Mouse (Mus musculus) frontal cortex, postnatal 25 days (tissue): ENCODE results near the gene Minpp1.

Experiments used
- DNase-seq, 2 experiments: peaks; one replicate each; pipeline ENCODE4 v3.0.0; 2022; ENCODE audit warnings: low spot score in 2 of 2

Minpp1 gene

DNA sequence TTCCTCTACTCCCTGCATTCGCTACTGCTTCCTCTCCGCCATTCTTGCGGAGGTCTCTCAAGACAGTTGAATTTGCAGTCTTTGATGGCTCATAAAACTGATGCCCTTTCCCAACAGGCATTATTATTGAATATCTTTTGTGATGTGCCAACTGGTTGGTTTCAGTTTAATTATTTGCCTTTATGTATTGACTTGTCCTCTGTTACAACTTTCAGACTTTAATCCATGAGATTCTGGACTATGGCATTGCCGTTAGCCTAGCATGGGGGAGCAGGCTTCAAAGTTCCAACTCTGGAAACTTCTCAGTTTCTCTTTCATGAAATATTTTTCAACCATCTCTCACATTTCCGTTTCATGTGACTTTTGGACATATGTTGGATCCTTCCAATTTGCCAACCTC, 41.6 kb downstream of the Minpp1 start:
- no peak for DNase-seq

GRCm38 (mm10) chr19:32528723-32529122, 43.2 kb downstream of the Minpp1 start:
- DNase-seq = no peak

GRCm38 (mm10) chr19:32529252-32529942, 43.8 kb downstream of the Minpp1 start:
- DNase-seq = no peak

DNA sequence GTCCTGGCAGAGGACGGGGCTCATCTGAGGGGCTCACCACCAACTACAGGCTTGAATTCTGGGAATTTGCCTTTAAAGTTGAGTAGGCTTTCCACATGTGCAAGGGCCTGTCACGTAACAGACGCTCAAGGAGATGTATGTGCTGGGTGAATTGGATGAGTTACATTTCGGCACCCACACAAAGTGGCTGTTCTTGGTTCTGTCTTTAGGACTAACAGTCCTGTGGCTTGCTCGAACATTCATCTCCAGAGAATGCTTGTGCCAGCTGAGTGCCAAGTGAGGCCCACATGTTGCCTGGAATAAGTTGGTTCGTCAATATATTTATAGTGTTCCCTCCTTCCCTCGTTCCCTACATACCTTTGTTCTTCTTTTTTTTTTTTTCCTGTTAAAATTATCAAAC, 44.7 kb downstream of the Minpp1 start:
- DNase-seq = no peak

DNA sequence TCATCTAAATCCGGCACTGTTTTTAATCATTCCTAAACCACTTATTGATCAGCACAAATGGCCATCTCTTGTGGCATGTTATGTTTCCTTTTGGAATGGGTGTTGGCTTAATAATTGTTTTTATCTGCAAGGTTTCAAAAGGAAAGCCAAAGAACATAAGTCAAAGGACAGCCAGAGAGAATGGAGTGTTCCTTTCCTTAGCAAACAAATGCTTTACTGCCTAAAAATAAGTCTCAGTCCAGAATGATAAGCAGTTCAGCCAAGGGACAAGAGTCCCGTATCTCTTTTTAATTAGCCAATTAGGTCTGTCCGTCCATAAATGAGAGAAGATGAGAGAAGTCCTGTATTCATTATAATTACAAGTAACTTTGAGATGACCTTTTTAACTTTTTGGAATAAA, 46.8 kb downstream of the Minpp1 start:
- no peak for DNase-seq

DNA sequence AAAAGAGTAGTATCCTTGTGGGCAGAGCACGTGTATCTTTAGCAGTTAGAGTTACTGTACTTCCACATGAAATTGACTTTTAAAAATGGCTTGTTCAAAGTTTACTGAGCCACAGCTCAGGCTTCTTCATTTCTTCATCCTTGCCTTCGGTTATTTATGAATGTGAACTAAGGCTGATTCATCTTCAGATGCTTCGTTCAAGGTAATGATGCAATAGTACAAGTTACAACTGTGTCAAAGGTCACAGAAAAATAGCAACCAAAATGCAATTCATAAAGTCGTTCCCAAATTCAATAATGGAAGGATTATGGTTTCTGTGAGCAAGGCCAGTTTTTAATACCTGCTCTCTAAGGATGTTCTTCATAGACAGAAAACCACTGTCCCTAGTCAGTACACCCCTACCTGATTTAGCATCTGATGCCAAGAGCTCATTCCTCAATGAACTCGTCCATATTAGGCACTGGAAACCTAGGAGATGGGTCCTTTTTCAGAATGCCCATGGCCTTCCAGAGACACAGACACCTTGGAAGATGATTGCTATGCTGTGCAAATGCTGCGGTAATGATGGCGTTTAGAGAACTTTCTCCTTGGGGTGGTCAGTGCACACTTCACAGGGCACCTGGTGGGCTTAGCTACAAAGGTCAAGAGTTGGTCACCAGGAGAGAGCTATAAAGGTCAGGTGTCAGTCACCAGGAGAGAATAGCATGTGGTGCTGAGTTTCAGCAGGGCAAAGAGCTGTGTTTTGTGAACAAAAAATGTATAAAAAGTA, 47.4 kb downstream of the Minpp1 start:
- DNase-seq = no peak

GRCm38 (mm10) chr19:32534887-32535286, 49.3 kb downstream of the Minpp1 start:
- no peak for DNase-seq

GRCm38 (mm10) chr19:32542784-32543490, 57.4 kb downstream of the Minpp1 start:
- no peak for DNase-seq

DNA sequence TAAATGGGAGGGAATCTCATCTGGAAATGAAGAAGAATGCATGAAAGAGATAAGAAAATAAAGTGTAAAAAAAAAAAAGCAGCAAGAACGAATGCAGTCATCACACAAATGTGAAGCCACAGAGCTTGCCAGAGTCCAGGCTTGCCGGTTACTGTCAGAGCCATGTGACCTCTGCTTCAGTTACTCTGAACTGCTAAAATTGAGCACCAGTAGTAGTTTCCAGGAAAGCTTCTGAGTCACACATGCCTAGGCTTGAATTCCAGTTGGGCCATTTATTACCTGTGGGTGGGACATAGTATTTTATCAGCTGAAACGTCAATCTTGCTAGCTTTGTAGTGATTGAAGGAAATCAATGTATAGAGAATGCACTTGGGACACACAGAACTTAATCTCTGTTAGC, 61.8 kb downstream of the Minpp1 start:
- no peak for DNase-seq

DNA sequence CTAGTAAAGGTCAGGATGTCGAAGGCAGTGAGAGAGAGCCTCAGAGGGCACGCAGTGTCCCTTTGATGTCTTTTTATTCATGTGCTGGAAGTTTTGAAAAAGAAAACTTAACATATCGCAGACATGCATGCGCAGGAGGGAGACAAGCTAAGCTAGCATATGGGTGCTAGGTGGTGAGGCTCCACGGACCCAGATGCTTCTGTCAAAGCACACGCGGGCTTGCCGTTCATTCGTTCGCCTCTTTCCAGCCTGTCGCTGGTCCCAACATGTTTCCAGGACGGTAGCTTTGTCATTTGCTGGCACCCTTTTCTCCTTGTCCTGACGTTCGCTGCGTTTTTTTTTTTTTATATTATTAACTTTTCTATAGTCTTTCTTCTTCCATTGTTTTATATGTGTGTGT, 62.6 kb downstream of the Minpp1 start:
- no peak for DNase-seq

DNA sequence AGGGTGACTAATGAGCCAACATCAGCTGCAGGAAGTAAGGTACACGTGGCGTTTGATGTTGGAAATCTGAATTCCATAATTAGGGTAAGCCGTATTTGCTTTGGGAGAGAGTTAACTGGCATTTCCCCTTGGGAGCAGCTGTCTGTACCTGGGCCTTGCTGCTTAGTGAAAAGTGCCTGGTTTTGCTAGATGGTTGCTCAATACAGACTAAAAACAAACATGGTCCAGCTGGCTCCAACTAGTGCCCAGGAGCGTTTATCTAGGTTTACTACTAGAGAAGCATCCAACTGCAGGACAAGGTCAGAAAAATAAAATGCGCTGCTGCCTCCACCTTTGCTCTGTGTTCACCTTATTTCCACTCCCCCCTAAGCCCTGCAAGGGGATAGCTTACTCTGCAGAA, 64.9 kb downstream of the Minpp1 start:
- DNase-seq = no peak

DNA sequence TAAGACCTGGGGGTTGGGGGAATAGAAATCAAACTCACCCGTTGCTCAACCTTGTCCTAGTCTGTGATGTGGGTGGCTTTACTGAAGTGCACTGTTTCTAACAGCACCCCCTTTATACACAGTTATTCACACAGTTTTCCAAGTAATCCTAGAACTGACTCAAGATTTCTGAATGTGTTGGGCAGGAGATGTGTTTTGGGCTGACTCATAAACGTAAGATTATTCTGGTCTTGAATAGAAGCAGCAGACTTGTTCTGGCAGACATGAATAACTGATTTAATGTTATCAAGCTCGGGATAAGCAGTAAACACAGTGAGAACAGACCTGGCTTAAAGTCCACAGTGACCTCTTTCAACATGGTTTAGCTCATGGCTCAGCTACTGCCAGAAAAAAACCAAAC, 65.9 kb downstream of the Minpp1 start:
- no peak for DNase-seq

DNA sequence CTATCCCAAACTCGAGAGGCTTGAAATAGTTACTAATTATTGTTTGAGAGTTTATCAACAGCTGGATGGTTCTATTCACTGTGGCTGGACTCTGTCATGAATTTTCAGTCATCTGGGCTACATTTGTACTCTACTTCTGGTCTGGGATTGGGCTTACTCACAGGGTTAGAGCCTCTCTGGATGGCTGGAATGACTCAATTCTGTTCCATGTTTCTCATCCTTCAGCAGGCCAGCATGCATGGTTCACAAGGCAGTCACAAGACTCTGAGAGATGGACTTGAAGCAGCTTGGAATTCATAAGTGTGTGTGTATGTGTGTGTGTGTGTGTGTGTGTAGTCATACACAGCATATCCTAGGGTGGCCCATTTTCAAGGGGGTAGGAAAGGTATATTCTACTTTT, 66.5 kb downstream of the Minpp1 start:
- DNase-seq = no peak

DNA sequence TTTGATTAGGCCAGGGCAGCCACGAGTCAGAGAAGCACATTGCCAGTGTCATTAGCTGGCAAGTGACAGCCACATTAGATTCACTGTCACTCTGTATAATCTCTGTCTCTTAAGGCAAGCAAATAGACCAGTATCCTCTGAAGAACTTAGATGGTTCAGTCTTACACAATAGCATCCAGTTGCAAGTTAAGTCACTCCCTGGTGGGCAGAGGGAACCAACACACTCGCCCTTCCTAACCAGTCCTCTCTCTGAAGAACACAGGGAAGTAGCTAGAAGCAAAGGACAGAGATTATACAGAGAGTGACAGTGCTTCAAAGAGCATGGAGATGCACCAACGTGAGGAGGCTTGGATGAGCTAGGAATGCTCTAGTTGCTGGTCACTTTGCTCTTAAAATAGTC, 67.7 kb downstream of the Minpp1 start:
- DNase-seq = no peak

- no peak for DNase-seq
Measured at GRCm38 (mm10) chr19:32555257-32555656, 69.7 kb downstream of the Minpp1 start.
